9 mouse cellular contexts compared by ENCODE assay signal in the genomic region with DNA sequence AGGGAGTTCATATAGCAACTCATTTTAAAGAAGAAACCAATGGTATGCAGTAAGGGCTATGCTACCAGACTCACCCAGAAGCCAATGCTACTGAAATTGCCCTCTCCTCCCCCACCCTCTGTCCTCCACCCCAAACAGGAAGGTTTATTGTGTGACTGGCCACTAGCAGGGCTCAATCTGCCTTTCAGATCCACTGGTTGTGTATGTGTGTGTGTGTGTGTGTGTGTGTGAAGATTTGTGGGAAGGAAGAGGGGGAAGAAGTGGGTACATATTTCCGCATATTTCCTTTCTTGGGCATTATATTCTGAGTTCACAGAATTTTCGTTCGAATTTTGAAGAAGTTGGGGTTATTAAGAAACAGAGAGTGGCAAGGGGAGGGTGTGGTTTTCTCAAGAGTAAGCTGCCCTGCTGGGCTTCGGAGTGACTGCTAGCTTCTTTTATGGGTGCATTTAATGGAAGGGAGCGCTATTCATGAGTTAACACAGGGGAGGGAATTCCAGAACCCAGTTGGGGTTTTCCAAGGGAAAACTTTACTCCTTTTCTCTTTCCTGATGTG.
DNase-seq lines count a peak whose midpoint lies in the region; ATAC-seq and TF ChIP-seq lines count a peak whose summit lies in the region.
"Had no signal": no experiment of that assay in that cellular context is flagged by ENCODE, and none has a peak within 500 bp of the region (broad histone marks: within the 10 kb centered on the region; RNA-seq: fewer than 3 reads in every experiment).

No protein-coding gene starts in this region.

- TF ChIP-seq POLR2A in testis, adult 2 months (IDR thresholded peaks at IDR 0.05; ENCODE audit: control insufficient read depth, low read depth, low read length), result no peak

- H3K4me1 ChIP-seq in hindbrain, embryonic 10.5 days (replicated peaks), result peaks cover 31% of the 10 kb centered on the region
- H3K4me1 ChIP-seq in hindbrain, embryonic 11.5 days (replicated peaks; ENCODE audit: control insufficient read depth, insufficient read depth, low read length), result no peaks in the 10 kb centered on the region
- no peaks in the 10 kb centered on the region for H3K4me1 ChIP-seq in testis, adult 2 months (ENCODE audit: control insufficient read depth, insufficient read depth, low read length)
- H3K4me1 ChIP-seq in lung, embryonic 16.5 days (replicated peaks; ENCODE audit: control insufficient read depth, insufficient read depth, low read length), result peaks cover 32% of the 10 kb centered on the region

- DNase-seq in hindbrain, embryonic 10.5 days (ENCODE audit: low spot score), result no peak
- DNase-seq in hindbrain, embryonic 11.5 days (ENCODE audit: low spot score), result no peak
- no peak for DNase-seq in testis, postnatal 10 days (ENCODE audit: low spot score)
- DNase-seq in embryo, embryonic 10.5 days (ENCODE audit: low spot score), result no peak
- DNase-seq in T-cell, adult 2 months (ENCODE audit: low spot score), result no peak
- no peak for DNase-seq in left cerebral cortex, adult 8-10 months (ENCODE audit: low spot score in 2 of 2)
- DNase-seq: cerebellum, adult 8-10 months had no signal

- no peak for TF ChIP-seq CTCF in testis, adult 2 months (IDR thresholded peaks at IDR 0.05; ENCODE audit: control insufficient read depth, insufficient read depth, insufficient replicate concordance, low read depth, low read length)

- H3K4me3 ChIP-seq in hindbrain, embryonic 10.5 days, result no peak overlapping the region
- H3K4me3 ChIP-seq in hindbrain, embryonic 11.5 days (ENCODE audit: low read depth, low read length), result no peak overlapping the region
- no peak overlapping the region for H3K4me3 ChIP-seq in testis, adult 2 months (ENCODE audit: control insufficient read depth, low read depth, low read length)
- no peak overlapping the region for H3K4me3 ChIP-seq in lung, embryonic 16.5 days (ENCODE audit: low read length)

- no peaks in the 10 kb centered on the region for H3K9me3 ChIP-seq in hindbrain, embryonic 10.5 days
- no peaks in the 10 kb centered on the region for H3K9me3 ChIP-seq in hindbrain, embryonic 11.5 days (ENCODE audit: control insufficient read depth, low read length)
- H3K9me3 ChIP-seq in lung, embryonic 16.5 days (ENCODE audit: control insufficient read depth, low read length), result no peaks in the 10 kb centered on the region

- H3K36me3 ChIP-seq in hindbrain, embryonic 10.5 days, result no peaks in the 10 kb centered on the region
- no peaks in the 10 kb centered on the region for H3K36me3 ChIP-seq in hindbrain, embryonic 11.5 days (ENCODE audit: control insufficient read depth, insufficient read depth, low read length)
- no peaks in the 10 kb centered on the region for H3K36me3 ChIP-seq in testis, adult 2 months (ENCODE audit: control insufficient read depth, insufficient read depth, low read length)
- H3K36me3 ChIP-seq in lung, embryonic 16.5 days (ENCODE audit: control insufficient read depth, insufficient read depth, low read length), result no peaks in the 10 kb centered on the region

- H3K27me3 ChIP-seq in hindbrain, embryonic 10.5 days (ENCODE audit: insufficient read depth, poor library complexity, severe bottlenecking), result no peaks in the 10 kb centered on the region
- H3K27me3 ChIP-seq in hindbrain, embryonic 11.5 days (ENCODE audit: control insufficient read depth, insufficient read depth, low read length), result no peaks in the 10 kb centered on the region
- no peaks in the 10 kb centered on the region for H3K27me3 ChIP-seq in testis, adult 2 months (ENCODE audit: control insufficient read depth, insufficient read depth, low read length)
- no peaks in the 10 kb centered on the region for H3K27me3 ChIP-seq in lung, embryonic 16.5 days (ENCODE audit: control insufficient read depth, insufficient read depth, low read depth, low read length)

- H3K27ac ChIP-seq in hindbrain, embryonic 10.5 days, result peak overlapping the region; percentile 46
- H3K27ac ChIP-seq in hindbrain, embryonic 11.5 days (ENCODE audit: low read depth, low read length), result no peak overlapping the region
- peak overlapping the region; percentile 26; the same call in 1 of the 2 replicates for H3K27ac ChIP-seq in testis, adult 2 months (ENCODE audit: control insufficient read depth, insufficient read depth, low read depth, low read length)
- peak overlapping the region; percentile 83 for H3K27ac ChIP-seq in lung, embryonic 16.5 days (ENCODE audit: low read length)

- no peak overlapping the region for H3K9ac ChIP-seq in hindbrain, embryonic 11.5 days (ENCODE audit: low read depth, low read length)
- H3K9ac ChIP-seq in lung, embryonic 16.5 days (ENCODE audit: low read length), result no peak overlapping the region

- no peak for ATAC-seq in hindbrain, embryonic 11.5 days (ENCODE audit: low FRiP score)
- ATAC-seq in lung, embryonic 16.5 days (ENCODE audit: low read depth), result no peak

- H3K4me2 ChIP-seq in hindbrain, embryonic 11.5 days (replicated peaks; ENCODE audit: low read depth, low read length), result no peak overlapping the region
- H3K4me2 ChIP-seq in lung, embryonic 16.5 days (ENCODE audit: low read depth, low read length), result 0 out of 2 replicates have a peak overlapping the region, but pooled peaks have one; percentile 2

- WGBS in hindbrain, embryonic 10.5 days, result 72% methylated on average over 5 of the region's 5 CpGs
- WGBS in hindbrain, embryonic 11.5 days, result 68% methylated on average over 5 of the region's 5 CpGs
- 69% methylated on average over 5 of the region's 5 CpGs for WGBS in lung, embryonic 16.5 days
